Mouse (Mus musculus): Measurements from ENCODE around the gene Cep97. TPM values are rescaled to one million over a fixed set of nuclear protein-coding genes. Genes with fewer than 3 reads are reported as not detected.
"Not testable (repeated sequence)": the region's sequence is repeated elsewhere in the genome, so short reads cannot be mapped to it uniquely, and the experiment has no call there.

The Cep97 gene
- polyA plus RNA-seq, 1 experiment from 2014 or later, result 19.0 TPM

GRCm38 (mm10) chr16:55863832-55864231, 70.8 kb downstream of the Cep97 start:
- Histone ChIP-seq H3K27me3 (replicated peaks) (no peaks in the 10 kb centered on the region), H3K9me3 (no peaks in the 10 kb centered on the region), H3K9ac (no peak overlapping the region), H3K4me1 (no peaks in the 10 kb centered on the region), H3K36me3 (no peaks in the 10 kb centered on the region), H3K4me2 (replicated peaks) (no peak overlapping the region), H3K27ac (no peak overlapping the region), H3K4me3 (no peak overlapping the region)
- no peak for ATAC-seq (ENCODE audit: low FRiP score, low read depth)
- WGBS, result 64% methylated on average over 4 of the region's 4 CpGs

GRCm38 (mm10) chr16:55863149-55863815, 71.4 kb downstream of the Cep97 start:
- Histone ChIP-seq H3K27ac (no peak overlapping the region), H3K9ac (no peak overlapping the region), H3K4me2 (replicated peaks) (no peak overlapping the region), H3K36me3 (no peaks in the 10 kb centered on the region), H3K27me3 (replicated peaks) (no peaks in the 10 kb centered on the region), H3K4me3 (no peak overlapping the region), H3K9me3 (no peaks in the 10 kb centered on the region), H3K4me1 (no peaks in the 10 kb centered on the region)
- WGBS, result 28% methylated on average over 7 of the region's 7 CpGs
- ATAC-seq (ENCODE audit: low FRiP score, low read depth), result peak; percentile 50; the same call in 1 of the 2 replicates

- H3K27me3 ChIP-seq (replicated peaks), result no peaks in the 10 kb centered on the region
- H3K36me3 ChIP-seq, result no peaks in the 10 kb centered on the region
- H3K4me2 ChIP-seq (replicated peaks), result no peak overlapping the region
- no peak overlapping the region for H3K27ac ChIP-seq
- WGBS, result 89% methylated on average over 3 of the region's 3 CpGs
- H3K9me3 ChIP-seq, result no peaks in the 10 kb centered on the region
- ATAC-seq (ENCODE audit: low FRiP score, low read depth), result no peak
- no peak overlapping the region for H3K9ac ChIP-seq
- no peak overlapping the region for H3K4me3 ChIP-seq
- H3K4me1 ChIP-seq, result no peaks in the 10 kb centered on the region
Observed at GRCm38 (mm10) chr16:55861104-55861503, 73.6 kb downstream of the Cep97 start.

GRCm38 (mm10) chr16:55859421-55859820, 75.2 kb downstream of the Cep97 start:
- H3K9me3 ChIP-seq; ATAC-seq (ENCODE audit: low FRiP score, low read depth); H3K27me3 ChIP-seq (replicated peaks); H3K27ac ChIP-seq; H3K4me2 ChIP-seq (replicated peaks); H3K4me3 ChIP-seq; H3K36me3 ChIP-seq; H3K4me1 ChIP-seq; H3K9ac ChIP-seq: not testable (repeated sequence)
- 94% methylated on average over 4 of the region's 4 CpGs for WGBS

GRCm38 (mm10) chr16:55858465-55858864, 76.2 kb downstream of the Cep97 start:
- Histone ChIP-seq H3K27me3 (replicated peaks) (no peaks in the 10 kb centered on the region), H3K36me3 (no peaks in the 10 kb centered on the region), H3K9ac (no peak overlapping the region), H3K4me2 (replicated peaks) (no peak overlapping the region), H3K27ac (no peak overlapping the region), H3K9me3 (no peaks in the 10 kb centered on the region), H3K4me1 (no peaks in the 10 kb centered on the region), H3K4me3 (no peak overlapping the region)
- no peak for ATAC-seq (ENCODE audit: low FRiP score, low read depth)
- WGBS, result 62% methylated on average over 6 of the region's 6 CpGs

GRCm38 (mm10) chr16:55852943-55853727, 81.5 kb downstream of the Cep97 start:
- WGBS, result 53% methylated on average over 19 of the region's 19 CpGs
- peak; percentile 86 for ATAC-seq (ENCODE audit: low FRiP score, low read depth)
- H3K9ac ChIP-seq, result no peak overlapping the region

GRCm38 (mm10) chr16:55852515-55852914, 82.1 kb downstream of the Cep97 start:
- no peak overlapping the region for H3K27ac ChIP-seq
- no peak overlapping the region for H3K4me2 ChIP-seq (replicated peaks)
- H3K4me3 ChIP-seq, result no peak overlapping the region
- peak; percentile 67; the same call in 1 of the 2 replicates for ATAC-seq (ENCODE audit: low FRiP score, low read depth)
- no peaks in the 10 kb centered on the region for H3K4me1 ChIP-seq
- no peaks in the 10 kb centered on the region for H3K36me3 ChIP-seq
- WGBS, result 29% methylated on average over 4 of the region's 4 CpGs
- H3K9ac ChIP-seq, result no peak overlapping the region
- no peaks in the 10 kb centered on the region for H3K9me3 ChIP-seq
- no peaks in the 10 kb centered on the region for H3K27me3 ChIP-seq (replicated peaks)

More at GRCm38 (mm10) chr16:55852943-55853727, 81.5 kb downstream of the Cep97 start:
- H3K27me3 ChIP-seq (replicated peaks), result no peaks in the 10 kb centered on the region
- no peak overlapping the region for H3K27ac ChIP-seq
- H3K9me3 ChIP-seq, result no peaks in the 10 kb centered on the region
- H3K4me3 ChIP-seq, result no peak overlapping the region
- no peaks in the 10 kb centered on the region for H3K4me1 ChIP-seq
- H3K36me3 ChIP-seq, result no peaks in the 10 kb centered on the region
- no peak overlapping the region for H3K4me2 ChIP-seq (replicated peaks)

GRCm38 (mm10) chr16:55850485-55850884, 84.2 kb downstream of the Cep97 start:
- Histone ChIP-seq H3K4me2 (replicated peaks) (no peak overlapping the region), H3K9me3 (no peaks in the 10 kb centered on the region), H3K4me1 (no peaks in the 10 kb centered on the region), H3K36me3 (no peaks in the 10 kb centered on the region), H3K4me3 (no peak overlapping the region), H3K27me3 (replicated peaks) (no peaks in the 10 kb centered on the region), H3K9ac (no peak overlapping the region), H3K27ac (no peak overlapping the region)
- 87% methylated on average over 3 of the region's 3 CpGs for WGBS
- ATAC-seq (ENCODE audit: low FRiP score, low read depth), result no peak

Other genes starting within 250 kb of the Cep97 start
- 1.7 and 2.3 TPM in 2 replicates for gene Nfkbiz, start 96.0 kb downstream of the Cep97 start, polyA plus RNA-seq (2016; fragmentation: Nextera tagmentation; extraction: Ambion mirVana)
- gene Nxpe3, start 39.6 kb downstream of the Cep97 start, polyA plus RNA-seq (2016; fragmentation: Nextera tagmentation; extraction: Ambion mirVana), result 0.91 and 0.96 TPM in 2 replicates
- gene Rpl24, start 31.4 kb upstream of the Cep97 start, polyA plus RNA-seq (2016; fragmentation: Nextera tagmentation; extraction: Ambion mirVana), result 656 and 680 TPM in 2 replicates
- 18.4 and 19.1 TPM in 2 replicates for gene Zbtb11, start 39.0 kb upstream of the Cep97 start, polyA plus RNA-seq (2016; fragmentation: Nextera tagmentation; extraction: Ambion mirVana)
- gene Pcnp, start 94.9 kb upstream of the Cep97 start, polyA plus RNA-seq (2016; fragmentation: Nextera tagmentation; extraction: Ambion mirVana), result 264 and 270 TPM in 2 replicates
- 24.4 and 28.6 TPM in 2 replicates for gene Trmt10c, start 103.0 kb upstream of the Cep97 start, polyA plus RNA-seq (2016; fragmentation: Nextera tagmentation; extraction: Ambion mirVana)
- 44.9 and 51.6 TPM in 2 replicates for gene Senp7, start 113.5 kb upstream of the Cep97 start, polyA plus RNA-seq (2016; fragmentation: Nextera tagmentation; extraction: Ambion mirVana)

Measured in neural tube, embryonic 12.5 days (tissue).